Mouse (Mus musculus): ENCODE results near the gene Obox7. TPM values are rescaled to one million over a fixed set of nuclear protein-coding genes. Genes with fewer than 3 reads are reported as not detected.

Obox7 gene
- polyA plus RNA-seq (2015; fragmentation: Nextera tagmentation; extraction: Ambion mirVana): not detected in 2 replicates

DNA sequence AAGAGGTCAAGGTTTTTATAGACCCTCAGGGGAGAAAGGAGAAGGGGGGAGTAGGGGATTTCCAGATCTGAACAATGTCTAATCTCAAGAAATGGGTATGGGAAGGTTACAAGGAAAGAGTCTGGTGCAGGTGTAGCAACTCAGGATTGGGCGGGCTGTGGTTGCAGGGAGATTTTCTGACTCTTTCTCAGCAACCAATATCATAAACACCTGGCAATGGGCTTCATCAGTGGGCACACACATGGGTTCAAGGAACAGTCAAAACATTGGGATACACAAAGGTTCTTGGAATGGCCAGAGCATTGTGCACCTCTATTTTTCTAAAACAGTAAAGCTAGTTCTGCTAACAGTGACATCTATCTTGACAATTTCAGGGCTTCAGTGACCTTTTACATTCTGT, at the start of gene Obox7:
Gene Obox7 (plus strand): TSS at position 301 of the 400 bp plus-strand sequence.

Other genes starting within 250 kb of the Obox7 start
- not detected in 2 replicates for gene Sult2a8, start 212.7 kb upstream of the Obox7 start, polyA plus RNA-seq (2015; fragmentation: Nextera tagmentation; extraction: Ambion mirVana)
- not detected in 2 replicates for gene Sult2a7, start 165.3 kb upstream of the Obox7 start, polyA plus RNA-seq (2015; fragmentation: Nextera tagmentation; extraction: Ambion mirVana)
- gene Vmn1r90, start 96.0 kb upstream of the Obox7 start, polyA plus RNA-seq (2015; fragmentation: Nextera tagmentation; extraction: Ambion mirVana): 0.02 and 0.11 TPM in 2 replicates

Measured in spleen, postnatal 0 days (tissue).